Mouse (Mus musculus): ENCODE results near the gene Rab38.

- no peak for TF ChIP-seq CTCF (IDR thresholded peaks at IDR 0.05; ENCODE audit: borderline replicate concordance, control insufficient read depth, extremely low read depth, insufficient read depth, low read length, poor library complexity)
- TF ChIP-seq POLR2A (IDR thresholded peaks at IDR 0.05; ENCODE audit: control insufficient read depth, extremely low read depth, insufficient read depth, low read length, poor library complexity): no peak
Observed at GRCm38 (mm10) chr7:88502217-88502817, 72.2 kb downstream of the Rab38 start.
